Mouse (Mus musculus) megakaryocyte, embryonic 14.5 days (primary cell): ENCODE data around the gene Morc4.

Experiments used
- FLI1 ChIP-seq: IDR thresholded peaks from 2 replicates; pipeline ENCODE4 v1.6.1; 2012; ENCODE audit warnings: low read length, inconsistent platforms, mixed read lengths
- GATA1 ChIP-seq: IDR thresholded peaks from 3 replicates; pipeline ENCODE4 v1.6.1; 2012; ENCODE audit warnings: mixed read lengths, low read length, inconsistent platforms, borderline replicate concordance

- TF ChIP-seq GATA1: no peak
- no peak for TF ChIP-seq FLI1
Measured at GRCm38 (mm10) chrX:139781563-139781962, 89.9 kb downstream of the Morc4 start.
